Mouse (Mus musculus) embryonic facial prominence, embryonic 13.5 days (tissue): ENCODE measurements around the gene 4930518I15Rik. TPM values are rescaled to one million over a fixed set of nuclear protein-coding genes. Genes with fewer than 3 reads are reported as not detected.
A peak's percentile ranks its signal among the peaks of the same experiment; 100 is the strongest.
"Not testable (repeated sequence)": the region's sequence is repeated elsewhere in the genome, so short reads cannot be mapped to it uniquely, and the experiment has no call there.

Source experiments
- ATAC-seq: fragments of 200-750 bp; cut with Nextera tagmentation; 2 replicates; pipeline ENCODE4 v1.8.0; 2017; ENCODE audit warnings: low read depth; ENCODE audit not compliant: insufficient number of reproducible peaks, insufficient read depth, low FRiP score, low TSS enrichment
- H3K27ac ChIP-seq: fragments of 300-500 bp; sonication (generic); 2 replicates; pipeline ENCODE4 v1.5.1; 2015; ENCODE audit warnings: moderate library complexity, mild to moderate bottlenecking, inconsistent platforms
- H3K27me3 ChIP-seq: fragments of 300-500 bp; sonication (generic); 2 replicates; pipeline ENCODE4 v1.6.1; 2015; ENCODE audit warnings: mild to moderate bottlenecking, inconsistent platforms
- H3K36me3 ChIP-seq: fragments of 300-500 bp; sonication (generic); 2 replicates; pipeline ENCODE4 v1.6.1; 2015; ENCODE audit warnings: mild to moderate bottlenecking, inconsistent platforms
- H3K4me1 ChIP-seq: fragments of 300-500 bp; sonication (generic); 2 replicates; pipeline ENCODE4 v1.6.1; 2015; ENCODE audit warnings: inconsistent platforms
- H3K4me2 ChIP-seq: fragments of 300-500 bp; sonication (generic); 2 replicates; pipeline ENCODE4 v1.6.1; 2015; ENCODE audit warnings: moderate library complexity, mild to moderate bottlenecking, inconsistent platforms
- H3K4me3 ChIP-seq: fragments of 300-500 bp; sonication (generic); 2 replicates; pipeline ENCODE4 v1.5.1; 2015; ENCODE audit warnings: mild to moderate bottlenecking, inconsistent platforms
- H3K9ac ChIP-seq: fragments of 300-500 bp; sonication (generic); 2 replicates; pipeline ENCODE4 v1.6.1; 2015; ENCODE audit warnings: mild to moderate bottlenecking, inconsistent platforms
- H3K9me3 ChIP-seq: fragments of 300-500 bp; sonication (generic); 2 replicates; pipeline ENCODE4 v1.6.1; 2016; ENCODE audit warnings: inconsistent platforms
- WGBS: fragments of 180-500 bp; shearing (Covaris S2); methylation state at CpG from one replicate; pipeline ENCODE4 v1.1.7; 2015; ENCODE audit warnings: mixed read lengths; 5-methylcytosine and 5-hydroxymethylcytosine counted together
- polyA plus RNA-seq: library from polyadenylated mRNA; unstranded; fragments of >200 nt; fragmentation: Nextera tagmentation; extraction: Ambion mirVana; gene quantifications from 2 replicates; pipeline ENCODE4 v1.2.1, GENCODE M21; 2015

4930518I15Rik gene
- 13.5 and 14.6 TPM in 2 replicates for polyA plus RNA-seq

DNA sequence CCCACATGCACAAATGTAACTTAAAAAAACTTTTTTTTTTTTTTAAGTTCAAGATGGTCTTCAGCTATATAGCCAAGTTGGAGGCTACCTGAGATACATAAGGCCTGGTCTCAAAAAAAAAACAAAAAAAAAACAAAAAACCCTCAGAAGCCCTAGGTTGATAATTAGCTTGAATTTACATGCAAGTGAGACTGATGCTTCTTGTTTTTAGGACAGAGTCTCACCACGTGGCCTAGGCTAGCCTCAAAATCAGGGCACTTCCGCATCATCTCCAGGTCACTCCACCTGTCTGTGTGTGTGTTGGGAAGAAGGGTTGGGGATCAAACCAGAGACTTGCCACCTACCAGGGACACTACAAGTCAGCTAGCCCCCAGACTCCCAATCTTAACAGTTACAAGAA lies at the start of gene 4930518I15Rik:
Gene 4930518I15Rik (minus strand): TSS at position 112 of the 400 bp plus-strand sequence.
- no peak within 1 kb of the TSS for H3K4me2 ChIP-seq
- WGBS: 86% methylated on average over 2 of the region's 2 CpGs
- H3K9ac ChIP-seq: no peak within 1 kb of the TSS
- peaks cover 29% of the 10 kb centered on the region for H3K36me3 ChIP-seq
- peak within 1 kb of the TSS; percentile 57; the same call in 1 of the 2 replicates for H3K27ac ChIP-seq
- no peaks in the 10 kb centered on the region for H3K9me3 ChIP-seq
- ATAC-seq: no peak
- H3K4me1 ChIP-seq: peaks cover 26% of the 10 kb centered on the region
- no peak within 1 kb of the TSS for H3K4me3 ChIP-seq
- no peaks in the 10 kb centered on the region for H3K27me3 ChIP-seq

DNA sequence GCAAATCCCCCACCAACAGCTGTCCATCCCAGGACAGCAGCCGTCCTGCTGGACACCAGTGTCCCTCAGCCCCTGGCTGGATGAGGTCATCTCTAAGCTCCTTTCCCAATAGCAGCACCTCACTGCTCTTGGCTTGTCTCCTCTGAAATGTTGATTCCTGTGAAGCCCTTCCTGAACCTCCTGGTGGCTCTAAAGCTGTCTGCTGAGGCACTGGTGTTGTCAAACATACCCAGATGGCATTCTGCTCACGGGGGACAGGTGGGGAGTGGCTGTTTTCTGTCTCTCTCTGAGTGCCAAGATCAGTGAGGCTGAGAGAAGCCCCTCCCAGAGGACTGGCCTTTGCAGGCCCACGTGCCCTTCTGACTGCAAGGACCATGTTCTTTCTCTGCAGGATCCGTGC lies 48.2 kb upstream of the 4930518I15Rik start:
- not testable (repeated sequence) for H3K4me2 ChIP-seq, H3K9me3 ChIP-seq, H3K27me3 ChIP-seq, H3K4me3 ChIP-seq, H3K9ac ChIP-seq, H3K36me3 ChIP-seq, H3K27ac ChIP-seq, H3K4me1 ChIP-seq, ATAC-seq
- WGBS: 48% methylated on average over 4 of the region's 4 CpGs

- Histone ChIP-seq H3K9me3 (no peaks in the 10 kb centered on the region), H3K9ac (no peak overlapping the region), H3K27ac (no peak overlapping the region), H3K4me3 (no peak overlapping the region), H3K27me3 (no peaks in the 10 kb centered on the region), H3K4me1 (no peaks in the 10 kb centered on the region), H3K36me3 (no peaks in the 10 kb centered on the region), H3K4me2 (no peak overlapping the region)
- ATAC-seq: no peak
- whole genome bisulfite sequencing: 26% methylated on average over 6 of the region's 6 CpGs
These were observed 47.4 kb upstream of the 4930518I15Rik start for GRCm38 (mm10) chr2:156904976-156905717.

DNA sequence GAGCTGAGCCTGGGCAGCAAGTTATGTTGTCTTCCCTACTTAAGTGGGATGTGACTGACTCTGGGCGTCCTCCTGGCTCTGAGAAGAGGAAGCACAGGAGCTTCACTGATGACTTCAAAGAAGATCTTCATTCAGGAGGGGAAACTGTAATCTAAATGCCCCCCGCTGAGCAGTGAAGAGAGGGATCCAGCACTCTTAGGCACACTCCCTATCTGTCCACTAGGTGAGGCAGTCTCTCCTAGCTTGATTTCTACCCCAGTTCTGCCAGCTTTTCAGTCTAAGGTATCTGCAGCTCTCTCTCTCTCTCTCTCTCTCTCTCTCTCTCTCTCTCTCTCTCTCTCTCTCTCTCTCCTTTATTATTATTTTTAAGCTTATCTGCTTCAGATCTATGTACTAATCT lies 45.6 kb upstream of the 4930518I15Rik start:
- Histone ChIP-seq H3K27ac (no peak overlapping the region), H3K4me2 (no peak overlapping the region), H3K4me1 (no peaks in the 10 kb centered on the region), H3K9ac (no peak overlapping the region), H3K9me3 (no peaks in the 10 kb centered on the region), H3K27me3 (no peaks in the 10 kb centered on the region), H3K4me3 (no peak overlapping the region), H3K36me3 (no peaks in the 10 kb centered on the region)
- WGBS: 29% methylated on average over 2 of the region's 2 CpGs
- no peak for ATAC-seq

DNA sequence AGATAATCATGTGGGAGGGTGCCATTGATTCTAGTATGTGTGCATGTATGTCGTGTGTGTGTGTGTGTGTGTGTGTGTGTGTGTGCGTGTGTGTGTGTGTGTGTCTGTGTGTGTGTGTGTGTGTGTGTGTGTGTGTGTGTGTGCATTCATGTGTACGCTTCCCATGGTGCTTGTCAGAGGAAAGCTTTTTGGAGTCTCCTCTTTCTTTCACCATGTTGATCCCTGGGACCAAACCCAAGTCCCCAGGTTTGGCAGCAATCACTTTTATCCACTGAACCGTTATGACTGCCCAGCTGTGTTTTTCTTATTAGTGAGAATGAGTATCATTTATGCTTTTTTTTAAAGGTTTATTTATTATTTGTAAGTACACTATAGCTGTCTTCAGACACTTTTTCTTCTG lies 44.7 kb upstream of the 4930518I15Rik start:
- H3K9me3 ChIP-seq, H3K4me1 ChIP-seq, H3K36me3 ChIP-seq, ATAC-seq, H3K4me3 ChIP-seq, H3K27ac ChIP-seq, H3K9ac ChIP-seq, H3K4me2 ChIP-seq, H3K27me3 ChIP-seq: not testable (repeated sequence)
- WGBS: 83% methylated on average over 3 of the region's 4 CpGs

DNA sequence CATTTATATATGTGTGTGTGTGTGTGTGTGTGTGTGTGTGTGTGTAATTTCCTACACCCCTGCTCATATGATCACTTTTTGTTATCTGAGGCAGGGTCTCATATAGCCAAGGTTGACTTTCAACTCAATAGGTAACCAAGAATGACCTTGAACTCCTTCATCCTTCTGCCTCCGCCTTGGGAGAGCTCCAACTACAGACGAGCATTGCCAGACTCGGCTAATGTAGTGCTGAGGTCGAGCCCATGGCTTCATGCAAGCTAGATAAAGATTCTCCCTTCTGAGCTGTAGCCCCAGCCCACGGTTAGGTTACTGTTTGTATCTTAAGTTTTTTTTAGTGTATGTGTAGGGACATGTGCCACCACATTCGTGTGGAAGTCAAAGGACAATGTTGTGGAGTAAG lies 44.1 kb upstream of the 4930518I15Rik start:
- H3K4me2 ChIP-seq: no peak overlapping the region
- no peak overlapping the region for H3K9ac ChIP-seq
- no peak overlapping the region for H3K27ac ChIP-seq
- no peaks in the 10 kb centered on the region for H3K9me3 ChIP-seq
- H3K4me3 ChIP-seq: no peak overlapping the region
- H3K36me3 ChIP-seq: no peaks in the 10 kb centered on the region
- no peaks in the 10 kb centered on the region for H3K27me3 ChIP-seq
- 76% methylated on average over 6 of the region's 6 CpGs for WGBS
- ATAC-seq: no peak
- no peaks in the 10 kb centered on the region for H3K4me1 ChIP-seq

DNA sequence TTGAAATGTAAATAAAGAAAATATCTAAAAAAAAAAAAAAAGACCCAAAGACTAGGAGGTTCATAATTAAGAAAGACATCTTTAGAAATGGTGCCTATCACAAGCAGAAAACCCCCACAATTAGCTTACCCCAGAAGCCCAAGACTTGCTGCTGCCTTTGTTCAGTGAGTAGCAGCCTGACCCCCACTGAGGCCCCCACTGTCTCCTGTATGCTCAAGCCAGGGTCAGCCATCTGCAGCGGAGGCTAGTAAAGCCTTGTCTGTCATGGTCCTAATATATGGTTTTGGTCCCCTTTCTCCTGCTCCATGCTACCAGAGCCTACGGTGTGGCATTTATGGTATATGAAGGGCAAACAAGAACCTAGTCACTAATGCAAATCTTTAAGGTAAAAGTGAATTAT lies 43.6 kb upstream of the 4930518I15Rik start:
- Histone ChIP-seq H3K9ac (no peak overlapping the region), H3K4me1 (no peaks in the 10 kb centered on the region), H3K36me3 (no peaks in the 10 kb centered on the region), H3K4me2 (no peak overlapping the region), H3K9me3 (no peaks in the 10 kb centered on the region), H3K27ac (no peak overlapping the region), H3K4me3 (no peak overlapping the region), H3K27me3 (no peaks in the 10 kb centered on the region)
- 84% methylated on average over 2 of the region's 2 CpGs for WGBS
- ATAC-seq: no peak

GRCm38 (mm10) chr2:156899184-156899583 lies 41.4 kb upstream of the 4930518I15Rik start:
- ATAC-seq: no peak
- WGBS: 75% methylated on average over 4 of the region's 4 CpGs
- H3K4me3 ChIP-seq: no peak overlapping the region
- H3K27ac ChIP-seq: no peak overlapping the region
- H3K27me3 ChIP-seq: no peaks in the 10 kb centered on the region
- no peaks in the 10 kb centered on the region for H3K9me3 ChIP-seq
- H3K4me1 ChIP-seq: no peaks in the 10 kb centered on the region
- H3K36me3 ChIP-seq: no peaks in the 10 kb centered on the region
- no peak overlapping the region for H3K9ac ChIP-seq
- H3K4me2 ChIP-seq: no peak overlapping the region

GRCm38 (mm10) chr2:156898374-156898773 lies 40.6 kb upstream of the 4930518I15Rik start:
- H3K4me3 ChIP-seq: no peak overlapping the region
- H3K4me1 ChIP-seq: no peaks in the 10 kb centered on the region
- H3K9me3 ChIP-seq: no peaks in the 10 kb centered on the region
- H3K4me2 ChIP-seq: no peak overlapping the region
- no peak overlapping the region for H3K27ac ChIP-seq
- no peak overlapping the region for H3K9ac ChIP-seq
- 70% methylated on average over 4 of the region's 4 CpGs for WGBS
- H3K27me3 ChIP-seq: no peaks in the 10 kb centered on the region
- no peaks in the 10 kb centered on the region for H3K36me3 ChIP-seq
- ATAC-seq: no peak

- Histone ChIP-seq H3K9ac (no peak overlapping the region), H3K4me2 (no peak overlapping the region), H3K36me3 (no peaks in the 10 kb centered on the region), H3K4me3 (no peak overlapping the region), H3K9me3 (no peaks in the 10 kb centered on the region), H3K27ac (no peak overlapping the region), H3K4me1 (no peaks in the 10 kb centered on the region), H3K27me3 (no peaks in the 10 kb centered on the region)
- WGBS: 86% methylated on average over 9 of the region's 9 CpGs
- ATAC-seq: no peak
These were observed 39.3 kb upstream of the 4930518I15Rik start for GRCm38 (mm10) chr2:156897034-156897433.

- H3K4me1 ChIP-seq: no peaks in the 10 kb centered on the region
- H3K9me3 ChIP-seq: no peaks in the 10 kb centered on the region
- no peaks in the 10 kb centered on the region for H3K36me3 ChIP-seq
- H3K27me3 ChIP-seq: no peaks in the 10 kb centered on the region
- ATAC-seq: no peak
- H3K4me3 ChIP-seq: no peak overlapping the region
- no peak overlapping the region for H3K9ac ChIP-seq
- WGBS: 69% methylated on average over 9 of the region's 9 CpGs
- H3K27ac ChIP-seq: no peak overlapping the region
- H3K4me2 ChIP-seq: no peak overlapping the region
These were observed 38.7 kb upstream of the 4930518I15Rik start for GRCm38 (mm10) chr2:156896384-156896914.

DNA sequence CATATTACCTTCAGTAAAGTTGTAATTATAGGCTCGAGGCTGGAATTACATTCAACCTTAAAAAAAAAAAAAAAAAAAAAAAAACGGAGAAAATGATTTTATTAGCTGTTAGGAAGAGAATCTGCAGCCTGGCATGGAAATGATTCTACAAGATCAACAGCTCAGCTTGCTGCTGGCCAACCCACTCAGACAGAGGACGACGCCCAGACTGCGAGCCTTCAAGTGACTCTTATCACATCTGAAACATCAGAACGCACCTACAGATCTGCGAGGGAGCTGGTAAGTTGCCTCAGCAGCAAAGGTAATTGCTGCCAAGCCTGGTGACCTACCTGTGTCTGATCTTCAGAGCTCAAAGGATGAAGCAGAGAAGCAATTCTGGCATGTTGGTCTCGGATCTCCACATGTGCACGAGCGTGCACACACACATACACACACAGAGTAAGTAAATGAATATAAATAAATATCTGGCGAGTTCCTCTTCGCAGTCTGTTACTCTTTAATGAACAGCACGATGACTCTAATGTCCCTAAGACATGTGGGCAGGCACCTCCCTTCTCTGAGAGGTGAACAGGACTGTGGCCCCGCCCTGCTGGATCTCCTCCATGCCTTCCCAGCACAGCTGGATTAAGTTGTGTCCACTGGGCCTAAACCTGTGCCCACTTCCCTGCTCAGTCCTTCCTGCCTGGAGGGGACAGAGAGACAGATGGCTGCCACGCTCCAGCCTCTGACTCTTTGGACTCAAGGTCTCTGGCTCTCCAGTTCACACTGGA lies 36.9 kb upstream of the 4930518I15Rik start:
- Histone ChIP-seq H3K36me3 (no peaks in the 10 kb centered on the region), H3K9ac (no peak overlapping the region), H3K4me1 (no peaks in the 10 kb centered on the region), H3K4me3 (no peak overlapping the region), H3K9me3 (no peaks in the 10 kb centered on the region), H3K27ac (no peak overlapping the region), H3K27me3 (no peaks in the 10 kb centered on the region), H3K4me2 (no peak overlapping the region)
- no peak for ATAC-seq
- 75% methylated on average over 15 of the region's 15 CpGs for WGBS
